Mouse (Mus musculus) 3134 (cell line): ENCODE results near the gene Tpcn2.

Experiments
- DNase-seq: peaks from one replicate; pipeline ENCODE4 v3.0.0-alpha.2; 2011; ENCODE audit warnings: low spot score; ENCODE audit not compliant: insufficient read length; ENCODE audit errors: extremely low read depth

The Tpcn2 gene

GRCm38 (mm10) chr7:145242851-145243712 is 40.7 kb downstream of the Tpcn2 start:
- DNase-seq, result peak; percentile 52

GRCm38 (mm10) chr7:145242028-145242427 is 41.8 kb downstream of the Tpcn2 start:
- DNase-seq, result peak; percentile 78

- DNase-seq, result no peak
Observed at GRCm38 (mm10) chr7:145240929-145241328, 42.9 kb downstream of the Tpcn2 start.

- DNase-seq, result no peak
Observed at GRCm38 (mm10) chr7:145239736-145240505, 43.9 kb downstream of the Tpcn2 start.

GRCm38 (mm10) chr7:145239145-145239544 is 44.7 kb downstream of the Tpcn2 start:
- DNase-seq, result no peak

- no peak for DNase-seq
Observed at GRCm38 (mm10) chr7:145234841-145235790, 48.7 kb downstream of the Tpcn2 start.

GRCm38 (mm10) chr7:145231659-145232058 is 52.2 kb downstream of the Tpcn2 start:
- no peak for DNase-seq

- no peak for DNase-seq
Observed at GRCm38 (mm10) chr7:145226641-145227040, 57.2 kb downstream of the Tpcn2 start.

- DNase-seq, result no peak
Observed at GRCm38 (mm10) chr7:145225626-145226025, 58.2 kb downstream of the Tpcn2 start.

GRCm38 (mm10) chr7:145221841-145222689 is 61.7 kb downstream of the Tpcn2 start:
- DNase-seq, result peak; percentile 91

GRCm38 (mm10) chr7:145221346-145221745 is 62.5 kb downstream of the Tpcn2 start:
- peak; percentile 34 for DNase-seq

GRCm38 (mm10) chr7:145219420-145219831 is 64.4 kb downstream of the Tpcn2 start:
- DNase-seq, result peak; percentile 97

GRCm38 (mm10) chr7:145216591-145216990 is 67.2 kb downstream of the Tpcn2 start:
- no peak for DNase-seq

- DNase-seq, result peak; percentile 67
Observed at GRCm38 (mm10) chr7:145215476-145215875, 68.3 kb downstream of the Tpcn2 start.

GRCm38 (mm10) chr7:145211680-145212659 is 71.8 kb downstream of the Tpcn2 start:
- DNase-seq, result no peak

- no peak for DNase-seq
Observed at GRCm38 (mm10) chr7:145210477-145211070, 73.2 kb downstream of the Tpcn2 start.

GRCm38 (mm10) chr7:145208006-145208405 is 75.8 kb downstream of the Tpcn2 start, which contains the start of gene 1810010D01Rik:
1810010D01Rik (minus strand) TSS chr7:145208119.
- no peak for DNase-seq

GRCm38 (mm10) chr7:145206801-145207200 is 77.0 kb downstream of the Tpcn2 start:
- DNase-seq, result no peak
